Mouse (Mus musculus) thymus, postnatal 36 days (tissue): Measurements from ENCODE around the gene Olfr346.

ENCODE experiments used
- DNase-seq, 2 experiments: peaks; one replicate each; pipeline ENCODE4 v3.0.0; 2022; ENCODE audit warnings: mixed read lengths in 2 of 2

Gene Olfr346

DNA sequence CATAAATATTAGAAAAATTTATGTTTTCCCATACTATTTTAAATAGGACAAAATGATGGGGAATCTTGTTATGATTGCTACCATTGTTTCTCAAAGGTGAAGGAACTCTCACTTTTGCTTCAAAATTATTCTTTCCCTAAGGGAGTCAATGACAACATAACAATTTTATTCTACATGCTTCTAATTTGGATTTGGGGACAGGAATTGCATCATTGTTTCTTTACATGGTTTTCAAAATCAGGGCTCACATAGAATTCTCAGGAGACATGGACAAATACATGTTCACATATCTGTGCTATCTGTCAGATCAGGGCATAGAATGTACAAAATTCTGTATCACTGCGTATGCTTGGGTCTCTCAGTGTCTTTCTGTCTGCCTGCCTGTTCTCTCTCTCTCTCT is at the start of gene Olfr346:
Olfr346 (plus strand) TSS at position 301 of the 400 bp plus-strand sequence.
- no peak for DNase-seq

DNA sequence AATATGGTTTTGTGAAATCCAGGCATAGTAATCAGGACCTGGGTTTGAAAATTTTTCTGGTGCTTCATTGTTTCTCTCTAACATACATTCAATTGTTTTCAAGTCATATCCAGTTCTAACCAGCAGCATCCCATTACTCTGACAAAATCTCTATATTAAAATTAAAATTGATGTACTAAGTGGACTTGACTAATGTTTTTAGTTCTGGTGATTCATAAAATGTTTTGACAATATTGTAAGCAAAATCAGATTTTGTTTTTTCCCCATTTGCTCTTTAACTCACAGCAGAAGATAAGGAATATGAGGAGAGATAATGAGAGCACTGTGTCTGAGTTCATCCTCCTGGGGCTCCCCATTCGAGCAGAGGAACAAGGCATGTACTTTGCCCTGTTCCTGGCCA is 45.8 kb upstream of the Olfr346 start, which contains the start of gene Olfr345:
Olfr345 (plus strand) TSS at position 301 of the 400 bp plus-strand sequence.
- DNase-seq = no peak

DNA sequence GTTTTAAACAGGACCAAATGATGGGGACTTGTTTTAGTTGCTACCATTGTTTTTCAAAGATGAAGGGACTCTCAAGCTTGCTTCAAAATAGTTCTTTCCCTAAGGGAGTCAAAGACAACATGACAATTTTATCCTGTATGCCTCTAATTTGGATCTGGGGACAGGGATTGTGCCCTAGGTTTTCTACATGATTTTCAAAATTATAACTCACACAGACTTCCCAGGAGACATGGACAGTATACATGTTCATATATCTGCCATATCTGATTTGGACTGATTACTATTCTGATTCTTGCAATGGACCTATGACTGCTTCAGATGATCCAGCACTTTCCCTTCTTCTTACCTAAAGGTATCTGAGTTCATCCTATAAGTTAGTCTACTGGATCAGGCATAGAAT is 46.0 kb downstream of the Olfr346 start, which contains the start of gene Olfr347:
Olfr347 (plus strand) TSS at position 301 of the 400 bp plus-strand sequence.
- no peak for DNase-seq

DNA sequence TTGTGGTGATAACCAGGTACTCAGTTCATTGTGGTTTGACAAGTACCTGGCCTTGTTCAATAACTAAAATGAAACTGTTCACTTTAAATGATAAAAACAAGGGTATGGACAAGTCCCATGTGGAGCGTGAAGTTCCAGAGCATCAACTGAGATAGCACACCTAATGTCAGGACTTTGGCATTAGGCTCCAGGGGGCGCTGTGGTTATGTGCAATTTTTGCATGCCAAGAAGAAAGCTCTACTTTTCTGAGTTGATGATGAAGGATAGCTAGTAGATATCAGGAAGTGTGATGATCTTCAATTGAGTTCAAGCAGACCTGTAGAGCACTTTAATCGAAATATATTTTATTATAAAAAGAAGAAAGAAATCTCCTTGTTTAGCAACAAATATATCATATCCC is 50.6 kb downstream of the Olfr346 start:
- no peak for DNase-seq
